Mouse (Mus musculus) MEL (cell line): ENCODE data around the gene Epc2.

Experiments used
- CTCF ChIP-seq, 3 experiments: IDR thresholded peaks in 2 of 3; conservative IDR thresholded peaks in 1 of 3; 2 replicates each; pipeline ENCODE4 v1.5.1; 2011 to 2012; ENCODE audit warnings: low read length in 3 of 3, low read depth in 2 of 3, mild to moderate bottlenecking in 2 of 3, improper control_type of control experiment in 1 of 3, inconsistent platforms in 1 of 3, mixed read lengths in 1 of 3, moderate library complexity in 1 of 3; ENCODE audit not compliant: control insufficient read depth in 1 of 3, insufficient read depth in 1 of 3, poor library complexity in 1 of 3, severe bottlenecking in 1 of 3
- ELF1 ChIP-seq: IDR thresholded peaks from 2 replicates; pipeline ENCODE4 v1.6.1; 2014; ENCODE audit warnings: low read depth, mild to moderate bottlenecking, inconsistent platforms, low read length, improper control_type of control experiment, moderate library complexity
- EP300 ChIP-seq, 2 experiments: IDR thresholded peaks; 2 replicates each; pipeline ENCODE4 v1.6.1; 2011; ENCODE audit warnings: improper control_type of control experiment in 2 of 2, low read length in 2 of 2, low read depth in 1 of 2, mild to moderate bottlenecking in 1 of 2
- KAT2A ChIP-seq: conservative IDR thresholded peaks from 2 replicates; pipeline ENCODE4 v1.6.1; 2012; ENCODE audit warnings: low read depth, low read length, improper control_type of control experiment, inconsistent platforms
- MAFK ChIP-seq: IDR thresholded peaks from 2 replicates; pipeline ENCODE4 v1.6.1; 2011; ENCODE audit warnings: low read depth, mild to moderate bottlenecking, low read length, improper control_type of control experiment, borderline replicate concordance
- NELFE ChIP-seq: IDR thresholded peaks from 2 replicates; pipeline ENCODE4 v1.6.1; 2011; ENCODE audit warnings: low read depth, low read length, improper control_type of control experiment
- POLR2A ChIP-seq, 2 experiments: IDR thresholded peaks; 2 replicates each; pipeline ENCODE4 v1.6.1; 2011 to 2012; ENCODE audit warnings: low read length in 2 of 2, mild to moderate bottlenecking in 2 of 2, control low read depth in 1 of 2, improper control_type of control experiment in 1 of 2, low read depth in 1 of 2, moderate library complexity in 1 of 2; ENCODE audit not compliant: control insufficient read depth in 1 of 2, insufficient read depth in 1 of 2, poor library complexity in 1 of 2
- POLR2AphosphoS5 ChIP-seq: IDR thresholded peaks from 2 replicates; pipeline ENCODE4 v1.6.1; 2012; ENCODE audit warnings: low read depth, borderline replicate concordance, mild to moderate bottlenecking, inconsistent platforms, low read length, moderate library complexity, mixed read lengths
- RCOR1 ChIP-seq: IDR thresholded peaks from 2 replicates; pipeline ENCODE4 v1.6.1; 2012; ENCODE audit warnings: low read depth, mild to moderate bottlenecking, inconsistent platforms, low read length, improper control_type of control experiment
- SMC3 ChIP-seq: IDR thresholded peaks from 2 replicates; pipeline ENCODE4 v1.6.1; 2011; ENCODE audit warnings: low read depth, low read length, improper control_type of control experiment

DNA sequence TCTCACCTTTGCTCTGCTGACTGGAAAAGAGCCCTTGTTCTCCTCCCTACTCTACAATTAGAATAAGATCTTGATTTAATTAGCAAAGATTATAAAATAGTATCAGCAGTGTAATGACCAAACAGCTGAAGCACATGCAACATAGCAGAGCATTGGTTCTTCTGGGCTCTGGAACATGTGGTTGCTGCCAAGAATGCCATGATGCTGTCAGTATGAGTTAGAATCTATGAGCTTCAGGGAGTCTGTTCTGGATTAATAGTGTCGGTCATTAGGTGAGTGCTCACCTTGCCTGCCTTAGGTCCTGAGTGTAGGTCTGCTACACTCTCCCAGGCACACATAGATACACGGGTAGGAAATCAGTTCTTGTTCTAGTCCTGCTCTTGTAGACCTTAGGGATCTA, 69.1 kb downstream of the Epc2 start:
- TF ChIP-seq MAFK (no peak), NELFE (no peak), POLR2A (IDR thresholded peaks at IDR 0.05; ENCODE audit: control insufficient read depth in 1 of 2, insufficient read depth in 1 of 2, low read depth in 1 of 2, low read length in 2 of 2, poor library complexity in 1 of 2) (no peak), SMC3 (no peak), ELF1 (no peak), RCOR1 (no peak), POLR2AphosphoS5 (no peak), KAT2A (no peak), EP300 (IDR thresholded peaks at IDR 0.05; ENCODE audit: low read depth in 1 of 2, low read length in 2 of 2) (no peak), CTCF (IDR thresholded peaks at IDR 0.05 in 2 of 3, conservative IDR thresholded peaks at IDR 0.05 in 1 of 3; ENCODE audit: control insufficient read depth in 1 of 3, insufficient read depth in 1 of 3, low read depth in 2 of 3, low read length in 3 of 3, poor library complexity in 1 of 3, severe bottlenecking in 1 of 3) (no peak)
